Mouse (Mus musculus): ENCODE results near the gene Matn3. TPM values are rescaled to one million over a fixed set of nuclear protein-coding genes. Genes with fewer than 3 reads are reported as not detected.

The Matn3 gene
- polyA plus RNA-seq, 1 experiment: not detected

GRCm38 (mm10) chr12:8912860-8913685, 34.7 kb upstream of the Matn3 start:
- H3K4me1 ChIP-seq (ENCODE audit: control insufficient read depth, insufficient read depth, low read length): peaks cover 12% of the 10 kb centered on the region
- no peaks in the 10 kb centered on the region for H3K36me3 ChIP-seq (ENCODE audit: control insufficient read depth, insufficient read depth, low read length)
- DNase-seq: peak; percentile 69
- no peak overlapping the region for H3K4me3 ChIP-seq (ENCODE audit: insufficient read depth, low read depth, low read length)
- H3K27me3 ChIP-seq (replicated peaks; ENCODE audit: control insufficient read depth, insufficient read depth, low read length): no peaks in the 10 kb centered on the region
- no peak for TF ChIP-seq CTCF (conservative IDR thresholded peaks at IDR 0.05; ENCODE audit: insufficient read depth, insufficient read length, low read depth, low read length)
- no peak for TF ChIP-seq POLR2A (IDR thresholded peaks at IDR 0.05; ENCODE audit: low read depth, low read length)
- peak overlapping the region; percentile 50 for H3K27ac ChIP-seq (ENCODE audit: insufficient read depth, low read depth, low read length)
- WGBS: 12% methylated on average over 16 of the region's 16 CpGs

GRCm38 (mm10) chr12:8913701-8914340, 33.9 kb upstream of the Matn3 start:
- TF ChIP-seq CTCF (conservative IDR thresholded peaks at IDR 0.05; ENCODE audit: insufficient read depth, insufficient read length, low read depth, low read length): no peak
- TF ChIP-seq POLR2A (IDR thresholded peaks at IDR 0.05; ENCODE audit: low read depth, low read length): no peak
- DNase-seq: peak; percentile 42
- H3K4me3 ChIP-seq (ENCODE audit: insufficient read depth, low read depth, low read length): no peak overlapping the region
- no peaks in the 10 kb centered on the region for H3K27me3 ChIP-seq (replicated peaks; ENCODE audit: control insufficient read depth, insufficient read depth, low read length)
- H3K27ac ChIP-seq (ENCODE audit: insufficient read depth, low read depth, low read length): peak overlapping the region; percentile 50
- peaks cover 12% of the 10 kb centered on the region for H3K4me1 ChIP-seq (ENCODE audit: control insufficient read depth, insufficient read depth, low read length)
- 43% methylated on average over 9 of the region's 9 CpGs for WGBS
- H3K36me3 ChIP-seq (ENCODE audit: control insufficient read depth, insufficient read depth, low read length): no peaks in the 10 kb centered on the region

- Histone ChIP-seq H3K4me1 (ENCODE audit: control insufficient read depth, insufficient read depth, low read length) (peaks cover 14% of the 10 kb centered on the region), H3K27me3 (replicated peaks; ENCODE audit: control insufficient read depth, insufficient read depth, low read length) (no peaks in the 10 kb centered on the region), H3K27ac (ENCODE audit: insufficient read depth, low read depth, low read length) (no peak overlapping the region), H3K36me3 (ENCODE audit: control insufficient read depth, insufficient read depth, low read length) (no peaks in the 10 kb centered on the region), H3K4me3 (ENCODE audit: insufficient read depth, low read depth, low read length) (no peak overlapping the region)
- peak; percentile 57 for DNase-seq
- WGBS: 29% methylated on average over 5 of the region's 5 CpGs
- TF ChIP-seq CTCF (conservative IDR thresholded peaks at IDR 0.05; ENCODE audit: insufficient read depth, insufficient read length, low read depth, low read length): no peak
- TF ChIP-seq POLR2A (IDR thresholded peaks at IDR 0.05; ENCODE audit: low read depth, low read length): no peak
These were observed 31.4 kb upstream of the Matn3 start for GRCm38 (mm10) chr12:8916378-8916777.

- no peaks in the 10 kb centered on the region for H3K36me3 ChIP-seq (ENCODE audit: control insufficient read depth, insufficient read depth, low read length)
- DNase-seq: no peak
- no peak overlapping the region for H3K27ac ChIP-seq (ENCODE audit: insufficient read depth, low read depth, low read length)
- no peak for TF ChIP-seq POLR2A (IDR thresholded peaks at IDR 0.05; ENCODE audit: low read depth, low read length)
- TF ChIP-seq CTCF (conservative IDR thresholded peaks at IDR 0.05; ENCODE audit: insufficient read depth, insufficient read length, low read depth, low read length): no peak
- peaks cover 8% of the 10 kb centered on the region for H3K4me1 ChIP-seq (ENCODE audit: control insufficient read depth, insufficient read depth, low read length)
- 97% methylated on average over 3 of the region's 3 CpGs for WGBS
- H3K4me3 ChIP-seq (ENCODE audit: insufficient read depth, low read depth, low read length): no peak overlapping the region
- no peaks in the 10 kb centered on the region for H3K27me3 ChIP-seq (replicated peaks; ENCODE audit: control insufficient read depth, insufficient read depth, low read length)
These were observed 28.5 kb upstream of the Matn3 start for GRCm38 (mm10) chr12:8919231-8919630.

GRCm38 (mm10) chr12:8920996-8921393, 26.7 kb upstream of the Matn3 start:
- peak overlapping the region; percentile 94 for H3K27ac ChIP-seq (ENCODE audit: insufficient read depth, low read depth, low read length)
- peaks cover 2% of the 10 kb centered on the region for H3K36me3 ChIP-seq (ENCODE audit: control insufficient read depth, insufficient read depth, low read length)
- TF ChIP-seq CTCF (conservative IDR thresholded peaks at IDR 0.05; ENCODE audit: insufficient read depth, insufficient read length, low read depth, low read length) (no peak), POLR2A (IDR thresholded peaks at IDR 0.05; ENCODE audit: low read depth, low read length) (no peak)
- WGBS: 28% methylated on average over 1 of the region's 1 CpGs
- DNase-seq: no peak
- H3K4me1 ChIP-seq (ENCODE audit: control insufficient read depth, insufficient read depth, low read length): peaks cover 12% of the 10 kb centered on the region; the same call in 1 of the 2 replicates
- H3K27me3 ChIP-seq (replicated peaks; ENCODE audit: control insufficient read depth, insufficient read depth, low read length): no peaks in the 10 kb centered on the region
- no peak overlapping the region; the same call in 1 of the 2 replicates for H3K4me3 ChIP-seq (ENCODE audit: insufficient read depth, low read depth, low read length)

GRCm38 (mm10) chr12:8921394-8922368, 26.0 kb upstream of the Matn3 start, which contains the start of gene Laptm4a:
Gene Laptm4a (plus strand): TSS chr12:8921664.
- TF ChIP-seq CTCF (conservative IDR thresholded peaks at IDR 0.05; ENCODE audit: insufficient read depth, insufficient read length, low read depth, low read length): no peak
- peak; percentile 84 for TF ChIP-seq POLR2A (IDR thresholded peaks at IDR 0.05; ENCODE audit: low read depth, low read length)
- Histone ChIP-seq H3K36me3 (ENCODE audit: control insufficient read depth, insufficient read depth, low read length) (peaks cover 2% of the 10 kb centered on the region), H3K27me3 (replicated peaks; ENCODE audit: control insufficient read depth, insufficient read depth, low read length) (no peaks in the 10 kb centered on the region), H3K4me3 (ENCODE audit: insufficient read depth, low read depth, low read length) (peak within 1 kb of the TSS; percentile 82), H3K27ac (ENCODE audit: insufficient read depth, low read depth, low read length) (peak within 1 kb of the TSS; percentile 96), H3K4me1 (ENCODE audit: control insufficient read depth, insufficient read depth, low read length) (peaks cover 12% of the 10 kb centered on the region; the same call in 1 of the 2 replicates)
- WGBS: under 1% methylated on average over 73 of the region's 73 CpGs
- peak; percentile 99 for DNase-seq
